Mouse (Mus musculus): ENCODE measurements around the gene Tmprss12. TPM values are rescaled to one million over a fixed set of nuclear protein-coding genes. Genes with fewer than 3 reads are reported as not detected.
"Not testable (repeated sequence)": the region's sequence is repeated elsewhere in the genome, so short reads cannot be mapped to it uniquely, and the experiment has no call there.

Gene Tmprss12
- total and polyA plus RNA-seq, 2 experiments from 2014 or later: not detected

GRCm38 (mm10) chr15:100312346-100312745 is 31.7 kb downstream of the Tmprss12 start:
- Histone ChIP-seq H3K9ac (no peak overlapping the region), H3K4me1 (ENCODE audit: insufficient read depth) (no peaks in the 10 kb centered on the region), H3K4me3 (ENCODE audit: low read depth, low read length) (no peak overlapping the region), H3K36me3 (ENCODE audit: insufficient read depth) (no peaks in the 10 kb centered on the region), H3K9me3 (ENCODE audit: low read length) (no peaks in the 10 kb centered on the region), H3K27me3 (ENCODE audit: insufficient read depth, low read length) (no peaks in the 10 kb centered on the region), H3K4me2 (ENCODE audit: low read depth) (no peak overlapping the region), H3K27ac (ENCODE audit: low read depth, low read length) (no peak overlapping the region)
- WGBS: 94% methylated on average over 2 of the region's 2 CpGs
- no peak for TF ChIP-seq CTCF (IDR thresholded peaks at IDR 0.05; ENCODE audit: low read depth)
- no peak for DNase-seq
- ATAC-seq: no peak

GRCm38 (mm10) chr15:100314448-100315145 is 34.0 kb downstream of the Tmprss12 start:
- H3K4me1 ChIP-seq (ENCODE audit: insufficient read depth): no peaks in the 10 kb centered on the region
- ATAC-seq: no peak
- no peak for DNase-seq
- no peaks in the 10 kb centered on the region for H3K36me3 ChIP-seq (ENCODE audit: insufficient read depth)
- H3K4me2 ChIP-seq (ENCODE audit: low read depth): no peak overlapping the region
- no peak overlapping the region for H3K27ac ChIP-seq (ENCODE audit: low read depth, low read length)
- H3K9me3 ChIP-seq (ENCODE audit: low read length): no peaks in the 10 kb centered on the region
- no peak overlapping the region for H3K4me3 ChIP-seq (ENCODE audit: low read depth, low read length)
- no peak overlapping the region for H3K9ac ChIP-seq
- 88% methylated on average over 5 of the region's 5 CpGs for WGBS
- H3K27me3 ChIP-seq (ENCODE audit: insufficient read depth, low read length): no peaks in the 10 kb centered on the region
- no peak for TF ChIP-seq CTCF (IDR thresholded peaks at IDR 0.05; ENCODE audit: low read depth)

GRCm38 (mm10) chr15:100318014-100318671 is 37.5 kb downstream of the Tmprss12 start:
- not testable (repeated sequence) for H3K4me1 ChIP-seq (ENCODE audit: insufficient read depth); DNase-seq; H3K9me3 ChIP-seq (ENCODE audit: low read length); H3K9ac ChIP-seq; H3K4me3 ChIP-seq (ENCODE audit: low read depth, low read length); ATAC-seq; H3K36me3 ChIP-seq (ENCODE audit: insufficient read depth); H3K4me2 ChIP-seq (ENCODE audit: low read depth); H3K27ac ChIP-seq (ENCODE audit: low read depth, low read length); H3K27me3 ChIP-seq (ENCODE audit: insufficient read depth, low read length)
- WGBS: 40% methylated on average over 4 of the region's 4 CpGs

- Histone ChIP-seq H3K9me3 (ENCODE audit: low read length) (no peaks in the 10 kb centered on the region), H3K4me3 (ENCODE audit: low read depth, low read length) (no peak overlapping the region), H3K27me3 (ENCODE audit: insufficient read depth, low read length) (no peaks in the 10 kb centered on the region), H3K4me2 (ENCODE audit: low read depth) (no peak overlapping the region), H3K27ac (ENCODE audit: low read depth, low read length) (no peak overlapping the region), H3K4me1 (ENCODE audit: insufficient read depth) (no peaks in the 10 kb centered on the region), H3K9ac (no peak overlapping the region), H3K36me3 (ENCODE audit: insufficient read depth) (no peaks in the 10 kb centered on the region)
- no peak for TF ChIP-seq CTCF (IDR thresholded peaks at IDR 0.05; ENCODE audit: low read depth)
- WGBS: 73% methylated on average over 1 of the region's 1 CpGs
- no peak for ATAC-seq
- DNase-seq: no peak
These were observed 39.2 kb downstream of the Tmprss12 start for GRCm38 (mm10) chr15:100319884-100320283.

GRCm38 (mm10) chr15:100320295-100320905 is 39.8 kb downstream of the Tmprss12 start:
- Histone ChIP-seq H3K27ac (ENCODE audit: low read depth, low read length) (no peak overlapping the region), H3K4me2 (ENCODE audit: low read depth) (no peak overlapping the region), H3K27me3 (ENCODE audit: insufficient read depth, low read length) (no peaks in the 10 kb centered on the region), H3K4me3 (ENCODE audit: low read depth, low read length) (no peak overlapping the region), H3K9ac (no peak overlapping the region), H3K9me3 (ENCODE audit: low read length) (no peaks in the 10 kb centered on the region), H3K4me1 (ENCODE audit: insufficient read depth) (no peaks in the 10 kb centered on the region), H3K36me3 (ENCODE audit: insufficient read depth) (no peaks in the 10 kb centered on the region)
- no peak for DNase-seq
- no peak for TF ChIP-seq CTCF (IDR thresholded peaks at IDR 0.05; ENCODE audit: low read depth)
- ATAC-seq: no peak
- WGBS: 73% methylated on average over 9 of the region's 9 CpGs

GRCm38 (mm10) chr15:100321134-100321533 is 40.5 kb downstream of the Tmprss12 start:
- ATAC-seq: no peak
- Histone ChIP-seq H3K9ac (no peak overlapping the region), H3K27ac (ENCODE audit: low read depth, low read length) (no peak overlapping the region), H3K4me1 (ENCODE audit: insufficient read depth) (no peaks in the 10 kb centered on the region), H3K9me3 (ENCODE audit: low read length) (no peaks in the 10 kb centered on the region), H3K36me3 (ENCODE audit: insufficient read depth) (no peaks in the 10 kb centered on the region), H3K4me3 (ENCODE audit: low read depth, low read length) (no peak overlapping the region), H3K4me2 (ENCODE audit: low read depth) (no peak overlapping the region), H3K27me3 (ENCODE audit: insufficient read depth, low read length) (no peaks in the 10 kb centered on the region)
- WGBS: 59% methylated on average over 5 of the region's 5 CpGs
- TF ChIP-seq CTCF (IDR thresholded peaks at IDR 0.05; ENCODE audit: low read depth): 0 out of 2 replicates have a peak, but pooled peaks have one; percentile 11
- DNase-seq: no peak

GRCm38 (mm10) chr15:100324021-100324591 is 43.5 kb downstream of the Tmprss12 start:
- DNase-seq: no peak
- no peak overlapping the region for H3K4me3 ChIP-seq (ENCODE audit: low read depth, low read length)
- no peaks in the 10 kb centered on the region for H3K36me3 ChIP-seq (ENCODE audit: insufficient read depth)
- TF ChIP-seq CTCF (IDR thresholded peaks at IDR 0.05; ENCODE audit: low read depth): no peak
- H3K9me3 ChIP-seq (ENCODE audit: low read length): no peaks in the 10 kb centered on the region
- WGBS: 71% methylated on average over 12 of the region's 12 CpGs
- no peak overlapping the region for H3K4me2 ChIP-seq (ENCODE audit: low read depth)
- H3K4me1 ChIP-seq (ENCODE audit: insufficient read depth): no peaks in the 10 kb centered on the region
- no peak for ATAC-seq
- no peak overlapping the region for H3K27ac ChIP-seq (ENCODE audit: low read depth, low read length)
- no peak overlapping the region for H3K9ac ChIP-seq
- no peaks in the 10 kb centered on the region for H3K27me3 ChIP-seq (ENCODE audit: insufficient read depth, low read length)
